Mouse (Mus musculus): ENCODE data around the gene Pagr1a. TPM values are rescaled to one million over a fixed set of nuclear protein-coding genes. Genes with fewer than 3 reads are reported as not detected.
A peak's percentile ranks its signal among the peaks of the same experiment; 100 is the strongest.

Pagr1a gene
- polyA plus RNA-seq, 1 experiment = 8.1 TPM

- H3K79me2 ChIP-seq (ENCODE audit: control insufficient read depth, insufficient read depth) = peaks cover 6% of the 10 kb centered on the region
Measured at GRCm38 (mm10) chr7:127004122-127004875, 12.9 kb downstream of the Pagr1a start.

GRCm38 (mm10) chr7:127003620-127004019, 13.5 kb downstream of the Pagr1a start:
- Histone ChIP-seq H3K36me3 (ENCODE audit: control insufficient read depth, insufficient read depth) (no peaks in the 10 kb centered on the region), H3K79me2 (ENCODE audit: control insufficient read depth, insufficient read depth) (peaks cover 6% of the 10 kb centered on the region), H3K4me2 (ENCODE audit: low read depth) (no peak overlapping the region), H3ac (ENCODE audit: control insufficient read depth, insufficient read length) (no peak overlapping the region), H3K27me3 (ENCODE audit: control insufficient read depth, insufficient read depth, insufficient read length) (no peaks in the 10 kb centered on the region), H3K4me3 (no peak overlapping the region)
- TF ChIP-seq REST (IDR thresholded peaks at IDR 0.05; ENCODE audit: insufficient read depth, insufficient read length) (no peak), MYOG (IDR thresholded peaks at IDR 0.05; ENCODE audit: control insufficient read depth in 1 of 3, insufficient read depth in 1 of 3, insufficient read length in 2 of 3, low read depth in 2 of 3) (no peak), TCF3 (IDR thresholded peaks at IDR 0.05; ENCODE audit: insufficient read length, low read depth) (no peak), POLR2AphosphoS2 (IDR thresholded peaks at IDR 0.05; ENCODE audit: insufficient read length, low read depth) (no peak), POLR2A (IDR thresholded peaks at IDR 0.05; ENCODE audit: insufficient read length, low read depth) (no peak), USF1 (IDR thresholded peaks at IDR 0.05; ENCODE audit: low read depth) (no peak), CEBPB (IDR thresholded peaks at IDR 0.05; ENCODE audit: insufficient read depth, poor library complexity, severe bottlenecking) (no peak), MYOD1 (IDR thresholded peaks at IDR 0.05; ENCODE audit: control insufficient read depth in 1 of 3, insufficient read length in 2 of 3, low read depth in 2 of 3) (no peak), TCF12 (IDR thresholded peaks at IDR 0.05; ENCODE audit: insufficient read depth, poor library complexity, severe bottlenecking) (no peak), MAX (IDR thresholded peaks at IDR 0.05; ENCODE audit: low read depth) (no peak), E2F4 (IDR thresholded peaks at IDR 0.05; ENCODE audit: insufficient read depth) (no peak), SRF (IDR thresholded peaks at IDR 0.05; ENCODE audit: control insufficient read depth, insufficient read length, low read depth) (no peak)

More at GRCm38 (mm10) chr7:127004122-127004875, 12.9 kb downstream of the Pagr1a start:
- Histone ChIP-seq H3K4me2 (ENCODE audit: low read depth) (no peak overlapping the region), H3K4me3 (no peak overlapping the region), H3K27me3 (ENCODE audit: control insufficient read depth, insufficient read depth, insufficient read length) (no peaks in the 10 kb centered on the region), H3K36me3 (ENCODE audit: control insufficient read depth, insufficient read depth) (no peaks in the 10 kb centered on the region), H3ac (ENCODE audit: control insufficient read depth, insufficient read length) (no peak overlapping the region)
- no peak for TF ChIP-seq MAX (IDR thresholded peaks at IDR 0.05; ENCODE audit: low read depth)
- peak in 2 of 3 experiments; percentile 56 to 69 for TF ChIP-seq MYOD1 (IDR thresholded peaks at IDR 0.05; ENCODE audit: control insufficient read depth in 1 of 3, insufficient read length in 2 of 3, low read depth in 2 of 3)

- no peak overlapping the region for H3ac ChIP-seq (ENCODE audit: control insufficient read depth, insufficient read length)
- no peaks in the 10 kb centered on the region for H3K79me2 ChIP-seq (ENCODE audit: control insufficient read depth, insufficient read depth)
- peaks cover 5% of the 10 kb centered on the region for H3K36me3 ChIP-seq (ENCODE audit: control insufficient read depth, insufficient read depth)
- no peaks in the 10 kb centered on the region for H3K27me3 ChIP-seq (ENCODE audit: control insufficient read depth, insufficient read depth, insufficient read length)
- H3K4me2 ChIP-seq (ENCODE audit: low read depth) = no peak overlapping the region
- no peak for TF ChIP-seq CEBPB (IDR thresholded peaks at IDR 0.05; ENCODE audit: insufficient read depth, poor library complexity, severe bottlenecking)
- no peak for TF ChIP-seq MYOD1 (IDR thresholded peaks at IDR 0.05; ENCODE audit: control insufficient read depth in 1 of 3, insufficient read length in 2 of 3, low read depth in 2 of 3)
- TF ChIP-seq TCF12 (IDR thresholded peaks at IDR 0.05; ENCODE audit: insufficient read depth, poor library complexity, severe bottlenecking) = no peak
- TF ChIP-seq MAX (IDR thresholded peaks at IDR 0.05; ENCODE audit: low read depth) = no peak
- no peak for TF ChIP-seq POLR2A (IDR thresholded peaks at IDR 0.05; ENCODE audit: insufficient read length, low read depth)
- no peak for TF ChIP-seq TCF3 (IDR thresholded peaks at IDR 0.05; ENCODE audit: insufficient read length, low read depth)
- TF ChIP-seq SRF (IDR thresholded peaks at IDR 0.05; ENCODE audit: control insufficient read depth, insufficient read length, low read depth) = no peak
- TF ChIP-seq USF1 (IDR thresholded peaks at IDR 0.05; ENCODE audit: low read depth) = no peak
- no peak for TF ChIP-seq REST (IDR thresholded peaks at IDR 0.05; ENCODE audit: insufficient read depth, insufficient read length)
- TF ChIP-seq E2F4 (IDR thresholded peaks at IDR 0.05; ENCODE audit: insufficient read depth) = no peak
- TF ChIP-seq POLR2AphosphoS2 (IDR thresholded peaks at IDR 0.05; ENCODE audit: insufficient read length, low read depth) = no peak
- no peak for TF ChIP-seq MYOG (IDR thresholded peaks at IDR 0.05; ENCODE audit: control insufficient read depth in 1 of 3, insufficient read depth in 1 of 3, insufficient read length in 2 of 3, low read depth in 2 of 3)
- H3K4me3 ChIP-seq = no peak overlapping the region
Measured at GRCm38 (mm10) chr7:126999568-126999967, 17.6 kb downstream of the Pagr1a start.

- no peaks in the 10 kb centered on the region for H3K79me2 ChIP-seq (ENCODE audit: control insufficient read depth, insufficient read depth)
- no peak overlapping the region for H3ac ChIP-seq (ENCODE audit: control insufficient read depth, insufficient read length)
- H3K27me3 ChIP-seq (ENCODE audit: control insufficient read depth, insufficient read depth, insufficient read length) = no peaks in the 10 kb centered on the region
- no peak for TF ChIP-seq MYOG (IDR thresholded peaks at IDR 0.05; ENCODE audit: control insufficient read depth in 1 of 3, insufficient read depth in 1 of 3, insufficient read length in 2 of 3, low read depth in 2 of 3)
- TF ChIP-seq POLR2A (IDR thresholded peaks at IDR 0.05; ENCODE audit: insufficient read length, low read depth) = no peak
- TF ChIP-seq MYOD1 (IDR thresholded peaks at IDR 0.05; ENCODE audit: control insufficient read depth in 1 of 3, insufficient read length in 2 of 3, low read depth in 2 of 3) = no peak
- TF ChIP-seq MAX (IDR thresholded peaks at IDR 0.05; ENCODE audit: low read depth) = no peak
- TF ChIP-seq POLR2AphosphoS2 (IDR thresholded peaks at IDR 0.05; ENCODE audit: insufficient read length, low read depth) = no peak
- no peak for TF ChIP-seq TCF3 (IDR thresholded peaks at IDR 0.05; ENCODE audit: insufficient read length, low read depth)
- TF ChIP-seq CEBPB (IDR thresholded peaks at IDR 0.05; ENCODE audit: insufficient read depth, poor library complexity, severe bottlenecking) = no peak
- no peak for TF ChIP-seq E2F4 (IDR thresholded peaks at IDR 0.05; ENCODE audit: insufficient read depth)
- no peak for TF ChIP-seq SRF (IDR thresholded peaks at IDR 0.05; ENCODE audit: control insufficient read depth, insufficient read length, low read depth)
- TF ChIP-seq REST (IDR thresholded peaks at IDR 0.05; ENCODE audit: insufficient read depth, insufficient read length) = no peak
- TF ChIP-seq TCF12 (IDR thresholded peaks at IDR 0.05; ENCODE audit: insufficient read depth, poor library complexity, severe bottlenecking) = no peak
- no peak for TF ChIP-seq USF1 (IDR thresholded peaks at IDR 0.05; ENCODE audit: low read depth)
- peaks cover 5% of the 10 kb centered on the region for H3K36me3 ChIP-seq (ENCODE audit: control insufficient read depth, insufficient read depth)
- no peak overlapping the region for H3K4me2 ChIP-seq (ENCODE audit: low read depth)
- H3K4me3 ChIP-seq = no peak overlapping the region
Measured at GRCm38 (mm10) chr7:126996449-126996848, 20.7 kb downstream of the Pagr1a start.

Data from myocyte (in vitro differentiated cells).